Mouse (Mus musculus): Measurements from ENCODE around the gene Dctn1. TPM values are rescaled to one million over a fixed set of nuclear protein-coding genes. Genes with fewer than 3 reads are reported as not detected.

Gene Dctn1
- total and polyA plus RNA-seq, 2 experiments from 2014 or later, result 126 to 152 TPM

GRCm38 (mm10) chr6:83197345-83198004 lies 31.8 kb downstream of the Dctn1 start:
- peaks cover 87% of the 10 kb centered on the region for H3K36me3 ChIP-seq (ENCODE audit: insufficient read depth)
- ATAC-seq, result peak; percentile 66
- H3K4me2 ChIP-seq (ENCODE audit: low read depth), result no peak overlapping the region
- no peak overlapping the region for H3K4me3 ChIP-seq (ENCODE audit: low read depth, low read length)
- WGBS, result 45% methylated on average over 15 of the region's 15 CpGs
- no peak overlapping the region for H3K9ac ChIP-seq
- no peaks in the 10 kb centered on the region for H3K27me3 ChIP-seq (ENCODE audit: insufficient read depth, low read length)
- no peaks in the 10 kb centered on the region for H3K9me3 ChIP-seq (ENCODE audit: low read length)
- H3K27ac ChIP-seq (ENCODE audit: low read depth, low read length), result no peak overlapping the region
- H3K4me1 ChIP-seq (ENCODE audit: insufficient read depth), result no peaks in the 10 kb centered on the region
- DNase-seq, result peak; percentile 69
- TF ChIP-seq CTCF (IDR thresholded peaks at IDR 0.05; ENCODE audit: low read depth), result peak; percentile 59

GRCm38 (mm10) chr6:83203320-83203719 lies 37.6 kb downstream of the Dctn1 start:
- peaks cover 29% of the 10 kb centered on the region for H3K36me3 ChIP-seq (ENCODE audit: insufficient read depth)
- H3K27me3 ChIP-seq (ENCODE audit: insufficient read depth, low read length), result no peaks in the 10 kb centered on the region
- H3K9ac ChIP-seq, result no peak overlapping the region
- no peak overlapping the region for H3K4me2 ChIP-seq (ENCODE audit: low read depth)
- no peak overlapping the region for H3K27ac ChIP-seq (ENCODE audit: low read depth, low read length)
- H3K4me1 ChIP-seq (ENCODE audit: insufficient read depth), result no peaks in the 10 kb centered on the region
- H3K4me3 ChIP-seq (ENCODE audit: low read depth, low read length), result no peak overlapping the region
- TF ChIP-seq CTCF (IDR thresholded peaks at IDR 0.05; ENCODE audit: low read depth), result no peak
- WGBS, result 86% methylated on average over 4 of the region's 4 CpGs
- H3K9me3 ChIP-seq (ENCODE audit: low read length), result no peaks in the 10 kb centered on the region
- no peak for DNase-seq
- no peak for ATAC-seq

- no peak overlapping the region for H3K4me2 ChIP-seq (ENCODE audit: low read depth)
- H3K27ac ChIP-seq (ENCODE audit: low read depth, low read length), result no peak overlapping the region
- TF ChIP-seq CTCF (IDR thresholded peaks at IDR 0.05; ENCODE audit: low read depth), result no peak
- H3K9ac ChIP-seq, result no peak overlapping the region
- H3K27me3 ChIP-seq (ENCODE audit: insufficient read depth, low read length), result no peaks in the 10 kb centered on the region
- H3K36me3 ChIP-seq (ENCODE audit: insufficient read depth), result peaks cover 6% of the 10 kb centered on the region; the same call in 1 of the 2 replicates
- no peaks in the 10 kb centered on the region for H3K4me1 ChIP-seq (ENCODE audit: insufficient read depth)
- H3K4me3 ChIP-seq (ENCODE audit: low read depth, low read length), result no peak overlapping the region
- H3K9me3 ChIP-seq (ENCODE audit: low read length), result no peaks in the 10 kb centered on the region
- 90% methylated on average over 3 of the region's 3 CpGs for WGBS
- DNase-seq, result no peak
- no peak for ATAC-seq
These were observed 40.1 kb downstream of the Dctn1 start for GRCm38 (mm10) chr6:83205851-83206250.

GRCm38 (mm10) chr6:83206321-83206720 lies 40.6 kb downstream of the Dctn1 start:
- 76% methylated on average over 11 of the region's 11 CpGs for WGBS
- no peak overlapping the region for H3K4me2 ChIP-seq (ENCODE audit: low read depth)

GRCm38 (mm10) chr6:83207361-83208049 lies 41.8 kb downstream of the Dctn1 start:
- TF ChIP-seq CTCF (IDR thresholded peaks at IDR 0.05; ENCODE audit: low read depth), result no peak
- Histone ChIP-seq H3K4me3 (ENCODE audit: low read depth, low read length) (no peak overlapping the region), H3K9ac (no peak overlapping the region), H3K9me3 (ENCODE audit: low read length) (no peaks in the 10 kb centered on the region), H3K36me3 (ENCODE audit: insufficient read depth) (no peaks in the 10 kb centered on the region), H3K4me2 (ENCODE audit: low read depth) (no peak overlapping the region), H3K4me1 (ENCODE audit: insufficient read depth) (no peaks in the 10 kb centered on the region), H3K27me3 (ENCODE audit: insufficient read depth, low read length) (no peaks in the 10 kb centered on the region), H3K27ac (ENCODE audit: low read depth, low read length) (no peak overlapping the region)
- 71% methylated on average over 9 of the region's 9 CpGs for WGBS
- ATAC-seq (no peak), DNase-seq (no peak)

More at GRCm38 (mm10) chr6:83206321-83206720, 40.6 kb downstream of the Dctn1 start:
- Histone ChIP-seq H3K27me3 (ENCODE audit: insufficient read depth, low read length) (no peaks in the 10 kb centered on the region), H3K36me3 (ENCODE audit: insufficient read depth) (peaks cover 2% of the 10 kb centered on the region; the same call in 1 of the 2 replicates), H3K9me3 (ENCODE audit: low read length) (no peaks in the 10 kb centered on the region), H3K27ac (ENCODE audit: low read depth, low read length) (no peak overlapping the region), H3K9ac (no peak overlapping the region), H3K4me3 (ENCODE audit: low read depth, low read length) (no peak overlapping the region), H3K4me1 (ENCODE audit: insufficient read depth) (no peaks in the 10 kb centered on the region)
- DNase-seq (no peak), ATAC-seq (no peak)
- TF ChIP-seq CTCF (IDR thresholded peaks at IDR 0.05; ENCODE audit: low read depth), result no peak

- H3K27me3 ChIP-seq (ENCODE audit: insufficient read depth, low read length), result no peaks in the 10 kb centered on the region
- no peak overlapping the region for H3K9ac ChIP-seq
- DNase-seq, result no peak
- no peak overlapping the region for H3K27ac ChIP-seq (ENCODE audit: low read depth, low read length)
- no peaks in the 10 kb centered on the region for H3K36me3 ChIP-seq (ENCODE audit: insufficient read depth)
- H3K4me3 ChIP-seq (ENCODE audit: low read depth, low read length), result no peak overlapping the region
- 91% methylated on average over 2 of the region's 2 CpGs for WGBS
- ATAC-seq, result no peak
- H3K9me3 ChIP-seq (ENCODE audit: low read length), result no peaks in the 10 kb centered on the region
- no peak overlapping the region for H3K4me2 ChIP-seq (ENCODE audit: low read depth)
- TF ChIP-seq CTCF (IDR thresholded peaks at IDR 0.05; ENCODE audit: low read depth), result no peak
- H3K4me1 ChIP-seq (ENCODE audit: insufficient read depth), result no peaks in the 10 kb centered on the region
These were observed 42.3 kb downstream of the Dctn1 start for GRCm38 (mm10) chr6:83208050-83208400.

- Histone ChIP-seq H3K9ac (no peak overlapping the region), H3K27ac (ENCODE audit: low read depth, low read length) (no peak overlapping the region), H3K4me2 (ENCODE audit: low read depth) (no peak overlapping the region), H3K36me3 (ENCODE audit: insufficient read depth) (no peaks in the 10 kb centered on the region), H3K27me3 (ENCODE audit: insufficient read depth, low read length) (no peaks in the 10 kb centered on the region), H3K4me3 (ENCODE audit: low read depth, low read length) (no peak overlapping the region), H3K9me3 (ENCODE audit: low read length) (no peaks in the 10 kb centered on the region), H3K4me1 (ENCODE audit: insufficient read depth) (no peaks in the 10 kb centered on the region)
- no peak for ATAC-seq
- 22% methylated on average over 2 of the region's 2 CpGs for WGBS
- no peak for DNase-seq
- TF ChIP-seq CTCF (IDR thresholded peaks at IDR 0.05; ENCODE audit: low read depth), result no peak
These were observed 44.8 kb downstream of the Dctn1 start for GRCm38 (mm10) chr6:83210495-83210894.
